Mouse (Mus musculus) forebrain, embryonic 10.5 days (tissue): Measurements from ENCODE around the gene Gatad2b. TPM values are rescaled to one million over a fixed set of nuclear protein-coding genes. Genes with fewer than 3 reads are reported as not detected.

Experiments used
- DNase-seq: peaks from one replicate; pipeline ENCODE4 v3.0.0-alpha.2; 2017; ENCODE audit warnings: low spot score; ENCODE audit errors: extremely low spot score
- H3K27ac ChIP-seq: fragments of 300-500 bp; sonication (generic); 2 replicates; pipeline ENCODE4 v1.5.1; 2016; ENCODE audit warnings: mild to moderate bottlenecking
- H3K27me3 ChIP-seq: fragments of 300-500 bp; sonication (generic); 2 replicates; pipeline ENCODE4 v1.6.1; 2016; ENCODE audit warnings: mild to moderate bottlenecking; ENCODE audit not compliant: poor library complexity, severe bottlenecking
- H3K36me3 ChIP-seq: fragments of 300-500 bp; sonication (generic); replicated peaks from 2 replicates; pipeline ENCODE4 v1.6.1; 2016; ENCODE audit warnings: mild to moderate bottlenecking, moderate library complexity
- H3K4me1 ChIP-seq: fragments of 300-500 bp; sonication (generic); 2 replicates; pipeline ENCODE4 v1.6.1; 2016
- H3K4me3 ChIP-seq: fragments of 300-500 bp; sonication (generic); 2 replicates; pipeline ENCODE4 v1.5.1; 2016; ENCODE audit warnings: mild to moderate bottlenecking, moderate library complexity
- H3K9me3 ChIP-seq: fragments of 300-500 bp; sonication (generic); 2 replicates; pipeline ENCODE4 v1.6.1; 2016; ENCODE audit warnings: mild to moderate bottlenecking, moderate library complexity
- WGBS: fragments of 180-500 bp; shearing (Covaris S2); methylation state at CpG from one replicate; pipeline ENCODE4 v1.1.7; 2016; 5-methylcytosine and 5-hydroxymethylcytosine counted together
- polyA plus RNA-seq: library from polyadenylated mRNA; unstranded; fragments of >200 nt; fragmentation: Nextera tagmentation; extraction: Ambion mirVana; gene quantifications from 2 replicates; pipeline ENCODE4 v1.2.1, GENCODE M21; 2016

Gatad2b gene
- polyA plus RNA-seq, 1 experiment from 2014 or later = 12.4 TPM

GRCm38 (mm10) chr3:90347847-90348246 lies 54.9 kb downstream of the Gatad2b start:
- WGBS = 97% methylated on average over 4 of the region's 4 CpGs
- no peak overlapping the region for H3K27ac ChIP-seq
- H3K27me3 ChIP-seq = no peaks in the 10 kb centered on the region
- H3K9me3 ChIP-seq = peaks cover 5% of the 10 kb centered on the region; the same call in 1 of the 2 replicates
- DNase-seq = no peak
- H3K4me3 ChIP-seq = no peak overlapping the region
- H3K4me1 ChIP-seq = no peaks in the 10 kb centered on the region
- peaks cover 84% of the 10 kb centered on the region for H3K36me3 ChIP-seq

- Histone ChIP-seq H3K27ac (no peak overlapping the region), H3K36me3 (peaks cover 93% of the 10 kb centered on the region), H3K4me1 (no peaks in the 10 kb centered on the region), H3K27me3 (no peaks in the 10 kb centered on the region), H3K9me3 (no peaks in the 10 kb centered on the region), H3K4me3 (no peak overlapping the region)
- no peak for DNase-seq
- WGBS = 94% methylated on average over 7 of the region's 7 CpGs
Measured at GRCm38 (mm10) chr3:90357959-90358358, 65.0 kb downstream of the Gatad2b start.

GRCm38 (mm10) chr3:90359230-90359629 lies 66.3 kb downstream of the Gatad2b start:
- DNase-seq = no peak

GRCm38 (mm10) chr3:90361476-90361875 lies 68.5 kb downstream of the Gatad2b start:
- no peaks in the 10 kb centered on the region for H3K27me3 ChIP-seq
- H3K27ac ChIP-seq = no peak overlapping the region
- H3K9me3 ChIP-seq = no peaks in the 10 kb centered on the region
- peaks cover 69% of the 10 kb centered on the region for H3K36me3 ChIP-seq
- no peak overlapping the region for H3K4me3 ChIP-seq
- 81% methylated on average over 4 of the region's 4 CpGs for WGBS
- no peaks in the 10 kb centered on the region for H3K4me1 ChIP-seq
- no peak for DNase-seq

More at GRCm38 (mm10) chr3:90359230-90359629, 66.3 kb downstream of the Gatad2b start:
- Histone ChIP-seq H3K9me3 (no peaks in the 10 kb centered on the region), H3K36me3 (peaks cover 89% of the 10 kb centered on the region), H3K27ac (no peak overlapping the region), H3K27me3 (no peaks in the 10 kb centered on the region), H3K4me1 (no peaks in the 10 kb centered on the region), H3K4me3 (no peak overlapping the region)
- WGBS = 82% methylated on average over 1 of the region's 1 CpGs

- WGBS = 94% methylated on average over 2 of the region's 2 CpGs
- Histone ChIP-seq H3K4me1 (no peaks in the 10 kb centered on the region), H3K4me3 (no peak overlapping the region), H3K9me3 (no peaks in the 10 kb centered on the region), H3K27me3 (no peaks in the 10 kb centered on the region), H3K27ac (no peak overlapping the region), H3K36me3 (peaks cover 60% of the 10 kb centered on the region)
- DNase-seq = no peak
Measured at GRCm38 (mm10) chr3:90362346-90362745, 69.4 kb downstream of the Gatad2b start.

- WGBS = 94% methylated on average over 5 of the region's 5 CpGs
- Histone ChIP-seq H3K27me3 (no peaks in the 10 kb centered on the region), H3K36me3 (peaks cover 18% of the 10 kb centered on the region), H3K4me1 (no peaks in the 10 kb centered on the region), H3K9me3 (no peaks in the 10 kb centered on the region), H3K27ac (no peak overlapping the region), H3K4me3 (no peak overlapping the region)
- DNase-seq = no peak
Measured at GRCm38 (mm10) chr3:90367001-90367632, 74.1 kb downstream of the Gatad2b start.

GRCm38 (mm10) chr3:90369041-90369440 lies 76.1 kb downstream of the Gatad2b start:
- DNase-seq = no peak
- Histone ChIP-seq H3K4me3 (no peak overlapping the region), H3K27me3 (no peaks in the 10 kb centered on the region), H3K9me3 (no peaks in the 10 kb centered on the region), H3K27ac (no peak overlapping the region), H3K36me3 (0 out of 2 replicates have a peak, but pooled peaks cover 4% of the 10 kb centered on the region), H3K4me1 (no peaks in the 10 kb centered on the region)
- WGBS = 66% methylated on average over 2 of the region's 2 CpGs

GRCm38 (mm10) chr3:90371857-90372256 lies 78.9 kb downstream of the Gatad2b start:
- no peaks in the 10 kb centered on the region for H3K27me3 ChIP-seq
- no peak overlapping the region for H3K27ac ChIP-seq
- peaks cover 11% of the 10 kb centered on the region for H3K4me1 ChIP-seq
- no peaks in the 10 kb centered on the region for H3K36me3 ChIP-seq
- WGBS = 80% methylated on average over 7 of the region's 7 CpGs
- no peak overlapping the region for H3K4me3 ChIP-seq
- no peaks in the 10 kb centered on the region for H3K9me3 ChIP-seq
- no peak for DNase-seq

GRCm38 (mm10) chr3:90372817-90373216 lies 79.8 kb downstream of the Gatad2b start:
- Histone ChIP-seq H3K4me3 (no peak overlapping the region), H3K27me3 (no peaks in the 10 kb centered on the region), H3K27ac (no peak overlapping the region), H3K9me3 (no peaks in the 10 kb centered on the region), H3K36me3 (no peaks in the 10 kb centered on the region), H3K4me1 (peaks cover 11% of the 10 kb centered on the region)
- no peak for DNase-seq
- 67% methylated on average over 5 of the region's 5 CpGs for WGBS

- Histone ChIP-seq H3K36me3 (no peaks in the 10 kb centered on the region), H3K4me3 (no peak overlapping the region), H3K4me1 (peaks cover 16% of the 10 kb centered on the region), H3K27ac (no peak overlapping the region), H3K9me3 (no peaks in the 10 kb centered on the region), H3K27me3 (no peaks in the 10 kb centered on the region)
- peak; percentile 75 for DNase-seq
- WGBS = 32% methylated on average over 4 of the region's 4 CpGs
Measured at GRCm38 (mm10) chr3:90373432-90374028, 80.6 kb downstream of the Gatad2b start.

- H3K27me3 ChIP-seq = no peaks in the 10 kb centered on the region
- H3K4me3 ChIP-seq = no peak overlapping the region
- no peaks in the 10 kb centered on the region for H3K9me3 ChIP-seq
- H3K27ac ChIP-seq = no peak overlapping the region
- H3K4me1 ChIP-seq = peaks cover 16% of the 10 kb centered on the region
- no peak for DNase-seq
- 89% methylated on average over 4 of the region's 4 CpGs for WGBS
- H3K36me3 ChIP-seq = no peaks in the 10 kb centered on the region
Measured at GRCm38 (mm10) chr3:90374368-90374767, 81.4 kb downstream of the Gatad2b start.

GRCm38 (mm10) chr3:90375562-90376246 lies 82.7 kb downstream of the Gatad2b start:
- DNase-seq = no peak
- H3K9me3 ChIP-seq = no peaks in the 10 kb centered on the region
- no peak overlapping the region for H3K4me3 ChIP-seq
- 40% methylated on average over 3 of the region's 3 CpGs for WGBS
- no peaks in the 10 kb centered on the region for H3K36me3 ChIP-seq
- peaks cover 16% of the 10 kb centered on the region for H3K4me1 ChIP-seq
- H3K27ac ChIP-seq = peak overlapping the region; percentile 52
- H3K27me3 ChIP-seq = no peaks in the 10 kb centered on the region

GRCm38 (mm10) chr3:90376247-90376585 lies 83.2 kb downstream of the Gatad2b start:
- peak overlapping the region; percentile 52 for H3K27ac ChIP-seq
- peaks cover 16% of the 10 kb centered on the region for H3K4me1 ChIP-seq
- no peak for DNase-seq
- no peaks in the 10 kb centered on the region for H3K36me3 ChIP-seq
- H3K27me3 ChIP-seq = no peaks in the 10 kb centered on the region
- no peaks in the 10 kb centered on the region for H3K9me3 ChIP-seq
- WGBS = 64% methylated on average over 1 of the region's 1 CpGs
- H3K4me3 ChIP-seq = no peak overlapping the region; the same call in 1 of the 2 replicates
